Mouse (Mus musculus): ENCODE results near the gene Dio1.

The Dio1 gene

DNA sequence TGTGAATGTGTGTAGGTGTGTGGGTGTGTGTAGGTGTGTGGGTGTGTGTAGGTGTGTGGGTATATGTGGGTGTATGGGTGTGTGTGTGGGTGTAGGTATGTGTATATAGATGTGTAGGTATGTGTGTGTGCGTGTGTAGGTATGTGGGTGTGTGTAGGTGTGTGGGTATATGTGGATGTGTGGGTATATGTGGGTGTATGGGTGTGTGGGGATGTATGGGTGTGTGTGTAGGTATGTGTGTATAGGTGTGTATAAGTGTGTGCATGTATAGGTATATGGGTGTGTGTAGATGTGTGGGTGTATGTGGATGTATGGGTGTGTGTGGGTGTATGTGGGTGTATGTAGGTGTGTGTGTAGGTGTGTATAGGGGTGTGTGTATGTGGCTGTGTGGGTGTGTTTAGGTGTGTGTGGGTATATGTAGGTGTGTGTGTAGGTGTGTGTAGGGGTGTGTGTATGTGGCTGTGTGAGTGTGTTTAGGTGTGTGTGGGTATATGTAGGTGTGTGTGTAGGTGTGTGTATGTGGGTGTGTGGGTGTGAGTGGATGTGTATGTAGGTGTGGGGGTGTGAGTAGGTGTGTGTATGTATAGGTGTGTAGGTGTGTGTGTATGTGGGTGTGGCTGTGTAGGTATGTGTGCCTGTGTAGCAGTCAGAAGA is 5.9 kb downstream of the Dio1 start:
- DNase-seq (ENCODE audit: low read depth, low spot score), result no peak

DNA sequence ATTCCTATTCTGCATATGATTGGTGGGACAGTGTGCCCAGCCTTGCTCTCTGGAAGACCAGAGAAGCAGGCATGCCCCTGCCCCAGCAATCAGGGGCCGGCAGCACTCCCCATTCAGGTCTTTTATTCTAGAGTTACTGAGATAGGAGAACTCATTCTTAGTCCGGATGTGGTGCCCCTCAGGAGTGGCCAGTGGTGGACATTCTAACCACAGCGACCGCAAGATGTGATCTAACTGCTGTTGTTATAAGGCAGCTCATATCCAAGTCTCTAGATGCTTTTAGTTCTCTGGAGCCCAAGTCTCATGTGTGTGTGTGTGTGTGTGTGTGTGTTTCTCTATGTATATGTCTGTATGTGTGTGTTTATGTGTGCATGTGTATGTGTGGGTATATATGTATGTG is 6.6 kb downstream of the Dio1 start:
- DNase-seq (ENCODE audit: low read depth, low spot score), result no peak

DNA sequence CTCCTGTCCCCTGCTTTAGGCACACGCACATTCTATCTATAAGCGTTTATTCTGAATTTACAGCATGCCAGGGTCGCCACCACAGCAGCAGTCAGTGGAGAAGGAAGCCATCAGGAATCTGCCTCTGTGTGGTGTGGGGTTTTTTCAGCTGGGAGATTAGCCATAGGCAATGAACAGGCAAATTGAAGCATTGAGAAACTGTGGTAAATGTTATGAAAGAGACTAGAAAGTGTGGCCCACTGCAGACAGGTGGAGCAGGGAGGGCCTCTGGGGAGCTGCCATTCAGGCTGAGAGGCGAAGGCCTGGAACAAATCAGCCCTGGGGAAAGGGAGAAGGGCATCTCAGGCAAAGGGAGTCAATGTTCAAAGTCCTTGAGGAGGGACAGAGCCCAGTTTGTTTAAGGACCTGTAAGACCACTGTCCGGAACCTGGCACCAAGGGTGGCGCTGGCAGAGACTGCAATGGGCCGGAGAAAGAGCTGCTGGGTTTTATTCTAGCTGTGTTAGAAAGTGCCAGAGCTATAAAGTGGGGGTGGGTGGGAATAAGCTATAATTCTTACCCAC is 7.1 kb downstream of the Dio1 start:
- no peak for DNase-seq (ENCODE audit: low read depth, low spot score)

DNA sequence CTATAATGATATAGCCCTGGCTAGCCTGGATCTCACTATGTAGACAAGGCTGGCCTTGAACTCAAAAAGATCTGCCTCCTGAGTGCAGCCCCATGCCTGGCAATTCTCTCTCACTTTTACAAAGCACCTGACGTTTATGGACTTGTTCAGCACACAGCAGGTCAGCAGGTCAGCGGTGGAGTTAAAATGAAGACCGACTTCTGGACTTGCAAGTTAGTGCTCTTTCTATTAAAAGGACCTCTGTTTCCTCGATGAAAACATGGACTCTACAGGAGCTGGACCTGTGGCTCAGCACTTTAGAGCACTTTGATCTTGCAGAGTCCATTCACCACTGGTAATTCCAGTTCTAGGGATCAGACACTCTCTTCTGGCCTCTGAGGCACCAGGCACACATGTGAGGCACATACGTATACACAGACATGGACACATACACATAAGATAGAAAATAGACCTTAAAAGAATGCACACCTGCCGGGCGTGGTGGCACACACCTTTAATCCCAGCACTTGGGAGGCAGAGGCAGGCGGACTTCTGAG is 8.8 kb downstream of the Dio1 start:
- DNase-seq (ENCODE audit: low read depth, low spot score), result no peak

DNA sequence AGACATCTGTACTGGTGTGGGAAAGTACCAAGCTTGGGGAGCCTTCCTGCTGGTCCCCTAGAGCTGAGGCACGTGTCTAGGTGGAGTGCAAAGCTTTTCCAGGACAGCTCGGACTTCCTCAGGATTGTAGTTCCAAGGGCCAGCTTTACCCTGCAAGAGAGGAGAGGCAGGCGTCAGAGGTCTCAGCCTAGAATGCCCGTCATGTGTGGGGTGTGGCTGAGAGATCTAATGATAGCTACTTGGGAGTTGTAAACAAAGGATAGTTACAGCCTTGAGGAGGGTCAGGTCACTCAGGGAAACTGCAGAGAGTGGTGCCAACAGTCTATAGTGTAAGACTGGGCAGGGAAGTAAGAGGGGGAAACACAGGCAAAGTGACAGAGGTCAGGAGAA is 14.7 kb downstream of the Dio1 start:
- DNase-seq (ENCODE audit: low read depth, low spot score), result no peak

DNA sequence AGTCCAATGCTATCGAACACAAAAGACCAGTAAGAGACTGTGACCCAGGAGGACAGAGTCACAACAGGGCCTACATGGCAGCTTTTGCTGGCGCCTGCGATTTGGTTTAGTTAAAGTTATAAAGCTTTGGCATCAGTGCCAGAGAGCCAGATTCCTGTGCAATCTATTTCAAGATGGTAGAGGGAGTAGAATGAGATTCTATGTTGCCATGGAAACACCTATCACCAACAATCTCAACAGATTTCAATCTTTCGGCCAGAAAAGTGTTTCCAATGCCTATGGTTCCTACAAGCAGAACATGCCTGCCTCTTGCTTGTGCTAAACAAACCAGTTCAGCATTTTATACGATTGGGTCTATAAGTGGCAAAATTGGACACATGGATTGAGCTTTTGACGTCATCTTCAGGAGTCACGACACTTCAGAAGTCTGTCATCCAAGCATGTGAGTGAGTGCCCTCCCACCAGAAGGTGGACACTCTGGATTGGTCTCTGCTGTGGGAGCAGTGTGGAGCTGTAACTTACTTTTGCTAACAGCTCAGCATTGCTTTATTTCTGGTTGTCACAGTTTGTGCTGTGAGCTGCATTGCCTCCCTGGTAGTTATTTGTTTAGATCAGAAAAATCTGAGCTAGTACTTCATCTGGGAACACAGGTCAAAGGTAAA is 15.2 kb downstream of the Dio1 start:
- no peak for DNase-seq (ENCODE audit: low read depth, low spot score)

DNA sequence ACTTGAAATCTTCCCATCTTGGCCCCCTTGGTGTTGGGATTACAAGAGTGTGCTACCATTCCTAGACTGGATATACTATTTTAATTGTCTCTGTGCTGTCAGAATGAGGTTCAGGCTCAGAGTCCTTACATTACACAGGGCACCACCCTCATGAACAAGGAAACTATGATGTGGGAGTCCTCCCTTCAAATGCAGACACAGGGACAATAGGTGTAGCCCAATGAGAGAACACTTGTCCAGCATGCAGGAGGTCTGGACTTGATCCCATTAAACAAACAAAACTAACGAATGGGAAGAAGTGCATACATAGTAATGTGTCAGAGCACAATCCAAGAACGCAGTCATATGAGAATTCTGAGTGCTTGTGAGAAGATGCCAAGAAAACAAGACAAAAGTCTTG is 19.5 kb downstream of the Dio1 start:
- DNase-seq (ENCODE audit: low read depth, low spot score), result no peak

DNA sequence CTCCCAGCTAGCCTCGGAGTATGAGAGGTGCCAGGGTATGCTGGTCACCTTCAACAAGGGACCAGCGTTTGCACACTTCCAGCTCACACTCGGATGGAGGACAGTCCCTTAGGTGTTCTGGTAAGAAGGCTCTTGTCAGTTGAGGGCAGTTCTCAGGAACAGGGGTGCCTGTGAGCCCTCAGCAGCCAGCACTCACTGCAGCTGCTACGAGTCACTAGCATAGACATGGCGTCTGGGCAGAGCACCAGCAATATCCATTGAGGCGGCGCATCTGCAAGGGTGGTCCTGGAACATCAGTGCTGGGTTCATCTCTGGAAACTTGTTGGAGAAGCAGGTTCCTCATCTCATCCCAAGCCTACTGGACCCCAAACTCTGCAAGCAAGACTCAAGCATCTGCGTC is 20.6 kb downstream of the Dio1 start:
- DNase-seq (ENCODE audit: low read depth, low spot score), result no peak

DNA sequence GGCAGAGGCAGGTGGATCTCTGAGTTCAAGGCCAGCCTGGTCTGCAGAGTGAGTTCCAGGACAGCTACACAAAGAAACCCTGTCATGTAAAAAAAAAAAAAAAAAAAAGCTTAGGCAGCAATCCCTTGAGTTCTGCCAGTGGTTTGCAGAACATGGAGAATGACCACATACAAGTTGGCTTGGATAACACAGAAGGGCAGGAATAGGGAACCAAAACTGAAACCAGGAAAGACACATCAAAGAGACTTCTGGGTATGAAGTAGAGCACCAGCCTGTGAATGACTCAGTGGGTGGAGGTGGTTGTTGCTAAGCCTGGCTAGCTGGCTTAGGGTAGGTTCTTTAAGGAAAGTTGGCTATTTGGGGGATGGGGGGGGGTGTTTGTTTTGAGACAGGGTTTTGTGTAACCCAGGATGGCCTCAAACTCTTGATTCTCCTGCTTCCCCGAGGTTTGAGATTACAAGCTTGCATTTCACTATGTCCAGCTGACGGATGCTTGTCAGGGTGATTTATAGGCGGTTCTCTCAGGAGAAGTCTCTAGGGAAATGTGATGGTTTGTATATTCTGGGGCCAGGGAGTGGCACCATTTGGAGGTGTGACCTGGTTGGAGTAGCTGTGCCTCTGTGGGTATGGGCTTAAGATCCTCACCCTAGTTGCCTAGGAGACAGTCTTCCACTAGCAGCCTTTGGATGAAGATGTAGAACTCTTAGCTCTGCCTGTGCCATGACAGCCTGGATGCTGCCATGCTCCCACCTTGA is 21.3 kb downstream of the Dio1 start:
- no peak for DNase-seq (ENCODE audit: low read depth, low spot score)

DNA sequence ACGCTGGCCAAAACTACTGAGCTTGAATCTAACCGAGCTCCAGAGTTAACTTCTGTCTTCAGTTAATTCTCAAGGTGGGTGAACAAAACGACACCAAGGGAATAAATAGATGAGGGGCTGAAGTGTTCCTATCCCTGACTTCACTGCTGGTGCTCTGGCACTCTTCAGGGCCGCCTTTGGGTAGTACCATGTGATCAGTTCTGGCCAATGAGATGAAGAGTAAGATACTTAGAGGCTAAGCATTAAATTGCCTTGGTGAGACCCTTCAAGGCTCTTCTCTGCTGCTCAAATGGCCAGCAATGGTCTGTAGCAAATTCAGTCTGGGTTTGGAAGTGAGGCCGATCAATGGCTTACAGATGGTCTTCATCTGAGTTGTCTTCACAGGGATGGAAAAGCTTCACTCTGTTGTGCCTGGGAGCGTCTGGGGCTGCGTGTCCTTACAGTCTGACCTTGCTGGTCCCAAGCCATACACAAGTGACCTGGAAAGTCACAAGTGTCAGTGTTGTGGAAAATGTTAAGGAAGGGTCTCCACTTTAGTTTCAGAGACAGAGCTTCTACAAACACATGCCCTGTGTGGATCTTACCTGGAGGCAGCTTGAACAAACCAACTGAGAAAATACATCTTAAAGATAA is 26.0 kb downstream of the Dio1 start:
- DNase-seq (ENCODE audit: low read depth, low spot score), result no peak

DNA sequence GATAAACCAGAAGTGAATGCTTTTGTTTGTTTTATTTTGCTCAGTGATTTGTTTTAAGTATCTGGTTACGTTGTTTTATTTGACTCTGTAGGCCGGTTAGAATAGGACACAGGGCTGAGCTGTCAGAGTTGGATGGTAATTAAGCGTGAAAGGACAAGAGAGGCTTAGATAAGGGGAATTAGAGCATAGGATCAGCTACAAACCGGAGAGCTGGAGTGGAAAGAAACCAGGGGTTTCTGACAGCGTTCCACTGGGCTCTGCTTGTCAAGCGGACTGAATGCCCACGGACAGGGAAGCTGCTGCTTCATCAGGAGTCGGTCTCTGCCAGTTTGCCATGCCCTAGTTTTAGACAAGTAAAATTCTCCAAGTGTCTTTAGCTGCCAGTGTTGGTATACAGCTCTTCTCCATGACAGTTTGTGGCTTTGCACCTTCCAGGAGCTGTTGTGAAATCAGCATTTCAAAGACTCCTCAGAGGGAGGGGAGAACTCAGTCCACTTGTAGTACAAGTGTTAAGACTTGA is 28.7 kb downstream of the Dio1 start:
- DNase-seq (ENCODE audit: low read depth, low spot score), result no peak

DNA sequence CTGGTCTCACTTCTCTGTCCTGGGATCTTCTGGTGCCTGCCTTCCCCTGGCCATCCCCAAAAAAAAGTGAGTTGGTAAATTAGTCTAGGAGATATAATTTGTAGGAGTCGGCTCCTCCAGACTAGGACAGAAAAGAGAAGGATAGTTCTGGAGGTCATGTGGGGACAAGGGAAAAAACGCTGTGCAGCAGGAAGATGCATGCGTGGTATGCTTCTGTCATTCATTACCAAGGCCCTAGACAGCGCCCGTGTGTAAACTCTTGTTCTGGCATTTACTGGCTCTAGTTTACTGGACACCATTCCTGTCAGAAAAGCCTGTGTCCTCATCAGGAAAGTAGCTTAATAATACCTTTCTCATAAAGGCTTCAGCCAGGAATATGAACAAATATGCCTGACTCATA is 32.5 kb downstream of the Dio1 start:
- DNase-seq (ENCODE audit: low read depth, low spot score), result no peak

DNA sequence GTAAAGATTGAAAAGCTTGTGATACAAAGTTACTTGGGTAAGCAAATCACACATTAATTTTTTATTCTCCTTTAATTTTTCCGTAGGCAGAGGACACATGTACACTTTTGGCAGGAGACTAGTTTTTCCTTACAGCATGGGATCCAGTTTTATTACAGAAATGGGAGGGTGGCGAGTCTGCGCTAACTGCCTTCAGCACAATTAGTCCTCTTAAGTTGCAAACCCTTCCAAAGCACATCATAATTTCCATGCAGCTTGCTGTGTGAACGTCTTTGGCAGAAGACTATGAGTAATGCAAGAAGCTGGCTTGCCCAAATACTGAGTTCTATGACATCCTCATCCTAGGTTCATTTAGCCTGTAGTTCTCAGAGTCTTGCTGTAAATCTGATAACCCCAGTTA is 33.3 kb downstream of the Dio1 start:
- DNase-seq (ENCODE audit: low read depth, low spot score), result no peak

DNA sequence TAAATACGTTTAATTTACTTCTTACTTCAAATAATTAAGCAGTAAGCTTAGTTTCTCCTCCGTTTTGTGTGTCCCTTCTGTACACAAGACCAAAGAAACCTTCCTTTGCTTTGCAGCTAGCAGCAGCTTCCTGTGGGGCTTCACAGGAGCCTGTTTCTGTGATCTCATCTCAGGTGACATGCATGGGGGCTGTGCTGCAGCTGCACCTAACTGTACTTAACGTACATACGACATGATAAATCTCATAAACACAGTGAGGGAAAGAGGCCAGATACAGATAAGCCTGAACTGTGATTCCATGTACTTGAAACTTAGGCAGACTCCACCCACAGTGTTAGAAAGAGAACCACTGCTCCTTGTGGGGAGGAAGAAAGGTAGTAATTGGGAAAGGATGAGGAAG is 47.0 kb downstream of the Dio1 start:
- no peak for DNase-seq (ENCODE audit: low read depth, low spot score)

DNA sequence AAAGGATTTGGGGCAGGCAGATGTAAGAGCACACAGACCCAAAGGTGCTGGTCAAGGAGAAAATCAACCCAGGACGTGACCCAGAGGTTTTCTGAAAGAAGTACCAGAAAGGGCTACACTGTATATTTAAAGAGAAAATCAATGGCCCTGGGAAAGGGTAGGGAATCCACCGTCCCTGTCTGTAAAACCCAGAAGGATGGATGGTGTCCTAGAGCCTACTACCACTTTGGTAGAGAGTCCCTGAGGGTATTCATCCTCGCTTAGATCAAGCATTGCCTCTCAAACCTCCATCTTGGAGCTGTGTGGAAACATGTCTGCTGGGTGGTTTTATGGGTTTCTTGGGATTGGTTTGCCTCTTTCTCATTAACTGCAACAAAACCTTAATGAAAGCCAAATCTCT is 52.6 kb downstream of the Dio1 start:
- no peak for DNase-seq (ENCODE audit: low read depth, low spot score)

DNA sequence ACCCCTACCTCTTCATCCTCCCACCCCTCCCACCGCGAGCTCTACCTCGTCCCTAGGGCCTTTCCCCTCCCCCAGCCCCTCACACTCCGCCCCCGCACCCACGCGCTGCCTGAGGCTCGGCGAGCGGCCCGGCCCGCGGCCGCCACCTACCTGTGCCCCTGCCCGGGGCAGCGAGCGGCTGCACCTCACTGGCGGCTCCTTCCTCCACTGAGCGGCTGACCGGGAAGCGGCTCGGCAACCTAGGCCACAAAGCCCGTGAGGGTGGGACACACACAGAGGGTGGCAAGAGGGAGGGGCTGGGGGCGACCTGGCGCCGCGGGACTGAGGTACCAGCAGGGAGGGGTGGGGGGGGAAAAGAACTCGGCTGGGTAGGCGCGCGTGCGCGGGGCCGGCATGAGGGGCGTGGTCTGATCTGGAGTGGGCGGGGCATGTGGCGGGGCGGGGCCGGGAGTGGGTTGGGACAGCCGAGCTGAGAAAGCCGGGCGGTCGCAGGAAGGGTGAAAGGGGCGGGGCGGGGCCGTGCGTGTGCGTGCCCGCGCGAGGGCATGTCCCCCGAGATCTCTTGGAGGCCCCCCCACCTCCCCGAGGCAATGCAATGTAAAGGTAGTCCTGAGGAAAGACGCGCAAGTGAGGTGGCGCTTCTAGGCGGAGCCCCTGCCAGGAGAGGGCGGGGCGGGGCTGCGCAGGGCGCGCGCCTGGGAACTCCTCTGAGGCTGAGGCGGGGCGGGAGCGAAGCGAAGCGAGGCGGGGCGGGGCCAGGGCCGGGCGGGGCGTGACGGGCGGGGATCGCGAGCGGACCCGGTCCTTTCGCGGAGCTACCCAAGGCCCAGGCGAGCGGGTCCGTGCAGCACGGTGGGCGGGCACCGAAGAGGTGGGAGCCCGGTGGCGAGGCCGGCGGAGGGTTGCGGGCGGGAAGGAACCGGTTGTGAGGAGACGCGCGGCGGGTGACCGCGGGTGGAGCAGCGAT is 53.6 kb downstream of the Dio1 start, which contains the start of the genes Lrrc42 and Hspb11:
Lrrc42 (minus strand) TSS at position 408 of the 967 bp plus-strand sequence.
Hspb11 (plus strand) TSS at position 469 of the 967 bp plus-strand sequence.
- peak; percentile 92 for DNase-seq (ENCODE audit: low read depth, low spot score)

DNA sequence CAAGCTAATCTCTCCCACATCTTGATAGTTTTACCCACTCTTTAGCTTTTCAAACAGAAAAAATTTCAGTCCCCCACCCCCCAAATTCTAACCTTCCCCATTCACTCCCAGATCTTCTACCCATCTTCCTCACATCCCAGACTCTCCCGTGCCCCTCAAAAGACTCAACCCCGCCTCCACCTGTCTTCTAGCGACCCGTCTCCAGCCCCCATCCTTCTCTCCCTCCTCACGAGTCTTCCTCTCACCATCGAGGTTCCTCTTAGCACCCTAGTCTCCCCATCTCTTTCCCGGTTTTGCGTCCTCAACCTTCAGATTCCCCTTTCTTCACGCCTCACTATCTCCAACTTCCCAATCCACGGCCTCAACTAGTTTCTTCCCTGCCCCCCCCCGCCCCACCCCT is 54.4 kb downstream of the Dio1 start:
- DNase-seq (ENCODE audit: low read depth, low spot score), result no peak

DNA sequence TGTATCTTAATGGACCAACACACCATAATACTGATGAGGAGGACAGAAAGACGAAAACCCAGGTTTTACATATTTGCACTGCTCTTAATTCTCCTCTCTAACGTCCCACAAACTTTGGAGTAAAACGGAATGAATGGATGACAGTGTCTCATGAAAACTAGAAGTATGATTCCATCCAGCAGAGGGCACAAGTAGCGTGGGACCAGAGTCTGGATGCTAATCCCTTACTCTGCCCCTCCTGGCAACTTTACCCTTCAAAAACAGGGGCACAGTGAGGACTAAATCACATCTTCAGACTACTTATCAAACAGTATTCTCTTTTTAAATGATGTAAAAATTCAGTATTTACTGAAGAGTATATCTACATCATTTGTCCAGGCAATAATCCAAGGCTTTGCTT is 56.5 kb downstream of the Dio1 start:
- no peak for DNase-seq (ENCODE audit: low read depth, low spot score)

DNA sequence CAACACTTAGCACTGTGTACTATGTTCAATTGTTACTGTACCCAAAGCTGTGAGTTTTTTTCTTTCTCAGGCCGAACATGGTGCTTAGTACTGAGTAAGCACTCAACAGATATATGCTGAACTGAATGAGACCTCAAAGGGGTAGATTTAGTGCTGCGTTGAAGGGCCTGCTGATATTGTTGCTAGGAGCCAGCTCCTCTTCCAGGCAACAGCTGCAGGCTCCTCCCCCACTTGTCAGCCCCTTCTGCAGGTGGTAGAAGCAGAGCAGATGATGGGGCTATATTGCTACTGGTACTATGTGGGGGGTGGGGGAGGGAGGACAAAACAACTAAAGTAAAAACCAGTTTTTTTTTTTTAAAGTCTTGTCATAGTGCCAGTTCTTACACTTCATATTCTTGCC is 57.5 kb downstream of the Dio1 start:
- DNase-seq (ENCODE audit: low read depth, low spot score), result no peak

DNA sequence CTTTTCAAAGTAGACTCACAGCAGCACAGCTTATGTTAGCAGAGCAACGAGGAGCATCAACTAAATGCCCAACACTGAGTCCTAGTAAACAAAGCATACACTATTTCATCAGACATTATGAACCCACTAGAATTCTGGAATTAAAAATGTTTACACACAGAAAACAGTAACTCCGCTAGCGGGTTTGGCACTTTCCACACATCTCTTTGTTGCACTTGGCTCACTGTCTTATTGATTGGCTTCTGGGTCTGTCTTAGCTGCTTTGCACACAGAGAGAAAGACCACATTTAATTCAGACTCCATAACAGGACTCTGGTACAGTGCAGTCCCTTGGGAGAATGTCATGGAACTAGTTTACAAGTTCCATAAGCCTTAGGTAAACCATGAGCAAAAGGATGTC is 58.9 kb downstream of the Dio1 start:
- no peak for DNase-seq (ENCODE audit: low read depth, low spot score)

Measured in WW6 (cell line).